Mouse (Mus musculus) hindbrain, embryonic 11.5 days (tissue): Measurements from ENCODE around the gene Tle4. TPM values are rescaled to one million over a fixed set of nuclear protein-coding genes. Genes with fewer than 3 reads are reported as not detected.
A peak's percentile ranks its signal among the peaks of the same experiment; 100 is the strongest.

Experiments
- ATAC-seq: fragments of 200-750 bp; cut with Nextera tagmentation; 2 replicates; pipeline ENCODE4 v1.8.0; 2017; ENCODE audit warnings: mild to moderate bottlenecking, moderate TSS enrichment, moderate library complexity; ENCODE audit not compliant: low FRiP score
- DNase-seq: peaks from one replicate; pipeline ENCODE4 v3.0.0-alpha.2; 2015; ENCODE audit warnings: low spot score
- H3K27ac ChIP-seq: fragments of 300-500 bp; sonication (generic); 2 replicates; pipeline ENCODE4 v1.5.1; 2014; ENCODE audit warnings: mild to moderate bottlenecking, low read depth, low read length
- H3K27me3 ChIP-seq: fragments of 300-500 bp; sonication (generic); 2 replicates; pipeline ENCODE4 v1.6.1; 2014; ENCODE audit warnings: mild to moderate bottlenecking, low read length, moderate library complexity, mixed read lengths; ENCODE audit not compliant: control insufficient read depth, insufficient read depth
- H3K36me3 ChIP-seq: fragments of 300-500 bp; sonication (generic); 2 replicates; pipeline ENCODE4 v1.6.1; 2014; ENCODE audit warnings: mild to moderate bottlenecking, low read length, moderate library complexity, mixed read lengths; ENCODE audit not compliant: control insufficient read depth, insufficient read depth
- H3K4me1 ChIP-seq: fragments of 300-500 bp; sonication (generic); replicated peaks from 2 replicates; pipeline ENCODE4 v1.6.1; 2014; ENCODE audit warnings: low read length, mixed read lengths; ENCODE audit not compliant: control insufficient read depth, insufficient read depth
- H3K4me2 ChIP-seq: fragments of 300-500 bp; sonication (generic); replicated peaks from 2 replicates; pipeline ENCODE4 v1.6.1; 2014; ENCODE audit warnings: mild to moderate bottlenecking, low read depth, low read length
- H3K4me3 ChIP-seq: fragments of 300-500 bp; sonication (generic); 2 replicates; pipeline ENCODE4 v1.5.1; 2014; ENCODE audit warnings: low read depth, low read length
- H3K9ac ChIP-seq: fragments of 300-500 bp; sonication (generic); 2 replicates; pipeline ENCODE4 v1.6.1; 2014; ENCODE audit warnings: low read depth, low read length
- H3K9me3 ChIP-seq: fragments of 300-500 bp; sonication (generic); 2 replicates; pipeline ENCODE4 v1.6.1; 2016; ENCODE audit warnings: low read length; ENCODE audit not compliant: control insufficient read depth
- WGBS: fragments of 180-500 bp; shearing (Covaris S2); extraction: QIAGEN DNeasy Blood & Tissue Kit; methylation state at CpG from one replicate; pipeline ENCODE4 v1.1.7; 2014; 5-methylcytosine and 5-hydroxymethylcytosine counted together
- polyA plus RNA-seq: library from polyadenylated mRNA; unstranded; fragments of >200 nt; fragmentation: Nextera tagmentation; extraction: Ambion mirVana; gene quantifications from 2 replicates; pipeline ENCODE4 v1.2.1, GENCODE M21; 2014

Gene Tle4
- polyA plus RNA-seq, 1 experiment from 2014 or later, result 23.2 TPM

- no peaks in the 10 kb centered on the region for H3K36me3 ChIP-seq
- no peak overlapping the region for H3K27ac ChIP-seq
- WGBS, result 89% methylated on average over 5 of the region's 5 CpGs
- no peak overlapping the region for H3K4me3 ChIP-seq
- ATAC-seq (no peak), DNase-seq (no peak)
- no peaks in the 10 kb centered on the region for H3K9me3 ChIP-seq
- H3K4me1 ChIP-seq, result no peaks in the 10 kb centered on the region
- H3K4me2 ChIP-seq, result no peak overlapping the region
- no peaks in the 10 kb centered on the region for H3K27me3 ChIP-seq
- H3K9ac ChIP-seq, result no peak overlapping the region
These were observed 19.2 kb downstream of the Tle4 start for GRCm38 (mm10) chr19:14578698-14579097.

DNA sequence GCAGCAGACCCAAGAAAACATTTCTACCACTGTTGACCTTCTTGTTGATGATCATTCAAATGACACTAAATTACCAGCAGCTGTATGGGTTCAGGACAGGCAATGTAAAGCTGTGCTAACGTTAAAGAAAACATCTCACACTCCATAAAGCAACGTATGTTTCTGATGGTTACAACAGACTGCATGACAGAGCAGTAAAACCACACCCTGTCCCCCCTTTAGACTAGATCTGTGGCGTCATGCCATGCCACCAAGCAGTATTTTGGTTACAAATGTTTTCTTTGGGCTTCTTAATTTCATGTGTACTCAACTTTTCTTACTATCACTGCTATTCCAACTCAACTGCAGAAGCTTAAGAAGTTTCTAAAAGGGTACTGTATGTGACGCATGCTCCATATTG lies 19.8 kb downstream of the Tle4 start:
- Histone ChIP-seq H3K4me3 (no peak overlapping the region), H3K4me1 (no peaks in the 10 kb centered on the region), H3K9me3 (no peaks in the 10 kb centered on the region), H3K4me2 (no peak overlapping the region), H3K27me3 (no peaks in the 10 kb centered on the region), H3K36me3 (no peaks in the 10 kb centered on the region), H3K27ac (no peak overlapping the region), H3K9ac (no peak overlapping the region)
- ATAC-seq (no peak), DNase-seq (no peak)
- 80% methylated on average over 4 of the region's 4 CpGs for WGBS

- no peaks in the 10 kb centered on the region for H3K27me3 ChIP-seq
- no peak overlapping the region for H3K4me3 ChIP-seq
- H3K4me1 ChIP-seq, result no peaks in the 10 kb centered on the region
- no peaks in the 10 kb centered on the region for H3K9me3 ChIP-seq
- no peak overlapping the region for H3K27ac ChIP-seq
- no peak overlapping the region for H3K4me2 ChIP-seq
- no peak overlapping the region for H3K9ac ChIP-seq
- ATAC-seq (no peak), DNase-seq (no peak)
- no peaks in the 10 kb centered on the region for H3K36me3 ChIP-seq
These were observed 21.5 kb downstream of the Tle4 start for GRCm38 (mm10) chr19:14576311-14576710.

- no peak overlapping the region for H3K27ac ChIP-seq
- no peak for DNase-seq
- no peak for ATAC-seq
- no peak overlapping the region for H3K4me2 ChIP-seq
- H3K9me3 ChIP-seq, result no peaks in the 10 kb centered on the region
- H3K4me3 ChIP-seq, result no peak overlapping the region
- no peak overlapping the region for H3K9ac ChIP-seq
- H3K36me3 ChIP-seq, result no peaks in the 10 kb centered on the region
- no peaks in the 10 kb centered on the region for H3K4me1 ChIP-seq
- no peaks in the 10 kb centered on the region for H3K27me3 ChIP-seq
These were observed 29.0 kb downstream of the Tle4 start for GRCm38 (mm10) chr19:14568879-14569278.

GRCm38 (mm10) chr19:14567081-14567480 lies 30.8 kb downstream of the Tle4 start:
- 32% methylated on average over 3 of the region's 3 CpGs for WGBS
- H3K9ac ChIP-seq, result no peak overlapping the region
- no peaks in the 10 kb centered on the region for H3K36me3 ChIP-seq
- H3K4me2 ChIP-seq, result no peak overlapping the region
- H3K27me3 ChIP-seq, result no peaks in the 10 kb centered on the region
- H3K27ac ChIP-seq, result peak overlapping the region; percentile 34
- H3K4me3 ChIP-seq, result no peak overlapping the region
- peak; percentile 48 for DNase-seq
- H3K9me3 ChIP-seq, result no peaks in the 10 kb centered on the region
- peak; percentile 88 for ATAC-seq
- H3K4me1 ChIP-seq, result no peaks in the 10 kb centered on the region

DNA sequence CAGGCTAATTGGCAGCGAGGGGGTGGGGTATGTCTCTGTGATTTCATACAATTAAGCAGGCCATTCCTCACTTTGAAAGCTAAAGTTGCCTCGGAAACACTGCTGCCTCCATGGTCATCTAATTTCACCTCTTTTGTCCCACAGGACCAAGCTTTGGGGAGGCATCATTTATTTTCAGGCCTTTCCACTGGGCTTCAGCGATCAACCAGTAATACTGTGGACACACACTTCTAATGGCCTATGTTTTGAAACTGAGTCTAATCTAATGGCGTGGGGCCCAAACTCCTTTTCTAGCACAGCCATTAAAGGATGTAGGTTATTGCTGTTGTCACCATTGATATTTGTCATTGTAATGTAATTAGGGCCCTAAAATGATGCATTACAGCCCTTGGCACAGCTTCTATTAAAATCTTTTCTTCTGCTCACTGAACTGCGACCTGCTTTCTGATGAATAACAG lies 31.3 kb downstream of the Tle4 start:
- ATAC-seq, result peak; percentile 90
- H3K4me2 ChIP-seq, result no peak overlapping the region
- no peaks in the 10 kb centered on the region for H3K4me1 ChIP-seq

DNA sequence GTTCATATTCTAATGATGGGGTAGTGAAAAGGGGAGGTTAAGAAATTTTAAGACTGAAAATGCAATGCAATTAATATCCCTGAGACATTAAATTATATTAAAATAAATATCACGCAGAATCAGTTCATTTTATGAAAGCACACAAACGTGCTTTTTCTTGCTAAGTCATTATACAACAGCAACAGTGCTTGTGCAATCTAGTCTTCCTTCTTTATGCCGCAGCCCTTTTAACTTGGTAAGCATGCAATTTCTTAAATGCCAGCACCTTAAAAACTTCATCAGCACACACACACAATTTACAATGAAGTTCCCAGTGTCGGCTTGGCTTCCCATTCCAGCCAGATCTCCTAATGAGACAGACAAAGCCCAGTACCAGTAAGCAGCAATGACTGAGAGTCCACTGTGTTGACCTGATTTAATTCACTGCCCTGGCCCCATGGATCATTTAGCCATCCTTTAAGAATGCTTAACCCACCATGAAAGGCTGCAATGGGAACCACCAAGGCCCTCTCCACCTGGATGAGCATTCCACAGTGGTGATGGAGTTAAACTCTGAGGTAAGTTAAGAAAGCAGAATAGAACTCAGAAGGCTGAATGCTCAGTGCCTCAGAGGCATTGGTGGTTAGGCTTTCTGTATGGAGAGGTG lies 32.3 kb downstream of the Tle4 start:
- H3K4me1 ChIP-seq, result no peaks in the 10 kb centered on the region
- WGBS, result 44% methylated on average over 4 of the region's 4 CpGs
- H3K9me3 ChIP-seq, result no peaks in the 10 kb centered on the region
- H3K27me3 ChIP-seq, result no peaks in the 10 kb centered on the region
- ATAC-seq (peak; percentile 41), DNase-seq (peak; percentile 60)
- H3K9ac ChIP-seq, result no peak overlapping the region
- H3K4me2 ChIP-seq, result no peak overlapping the region
- H3K4me3 ChIP-seq, result no peak overlapping the region
- H3K27ac ChIP-seq, result peak overlapping the region; percentile 36; the same call in 1 of the 2 replicates
- H3K36me3 ChIP-seq, result no peaks in the 10 kb centered on the region

More for the DNA sequence above, 31.3 kb downstream of the Tle4 start:
- H3K36me3 ChIP-seq, result no peaks in the 10 kb centered on the region
- peak; percentile 79 for DNase-seq
- WGBS, result 22% methylated on average over 5 of the region's 5 CpGs
- H3K4me3 ChIP-seq, result no peak overlapping the region
- H3K9me3 ChIP-seq, result no peaks in the 10 kb centered on the region
- no peaks in the 10 kb centered on the region for H3K27me3 ChIP-seq
- no peak overlapping the region for H3K9ac ChIP-seq
- 0 out of 2 replicates have a peak overlapping the region, but pooled peaks have one; percentile 34 for H3K27ac ChIP-seq

DNA sequence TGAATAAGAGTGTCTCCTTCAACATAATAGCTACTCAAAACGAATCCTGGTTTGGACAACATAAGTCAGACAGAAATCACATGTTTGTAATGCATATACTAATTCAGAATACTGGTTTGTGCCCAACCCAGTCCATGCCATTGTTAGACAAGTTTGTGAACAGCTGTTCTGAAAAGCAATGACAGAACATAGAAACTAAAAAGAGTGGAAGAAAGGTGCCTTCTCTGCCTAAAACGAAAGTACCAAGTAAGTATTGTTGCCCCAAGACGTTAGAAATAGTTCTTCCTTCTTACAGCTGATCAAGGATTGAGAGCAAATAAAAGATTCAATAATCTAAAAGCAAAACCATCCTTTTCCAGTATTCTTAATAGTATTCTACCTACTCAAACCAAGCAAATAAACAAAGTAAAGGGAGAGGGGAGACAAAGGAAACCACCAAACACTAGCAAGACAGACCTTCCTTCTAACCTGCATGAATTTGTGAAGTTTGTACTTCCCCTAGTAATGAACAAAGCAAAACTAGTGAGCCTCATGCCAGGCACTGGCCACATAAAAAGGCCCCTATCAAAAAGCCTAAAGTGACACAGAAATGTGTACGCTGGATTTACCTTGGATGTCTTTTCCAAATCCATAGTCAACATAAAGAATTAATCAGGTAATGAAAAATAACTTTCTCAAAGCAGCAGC lies 34.4 kb downstream of the Tle4 start:
- WGBS, result 82% methylated on average over 4 of the region's 4 CpGs
- Histone ChIP-seq H3K9ac (no peak overlapping the region), H3K36me3 (no peaks in the 10 kb centered on the region), H3K27me3 (no peaks in the 10 kb centered on the region), H3K9me3 (no peaks in the 10 kb centered on the region), H3K4me1 (no peaks in the 10 kb centered on the region), H3K4me3 (no peak overlapping the region), H3K4me2 (no peak overlapping the region), H3K27ac (no peak overlapping the region)
- no peak for DNase-seq
- ATAC-seq, result no peak

GRCm38 (mm10) chr19:14547871-14548270 lies 50.0 kb downstream of the Tle4 start:
- no peak overlapping the region for H3K9ac ChIP-seq
- no peaks in the 10 kb centered on the region for H3K27me3 ChIP-seq
- no peak overlapping the region for H3K4me3 ChIP-seq
- no peaks in the 10 kb centered on the region for H3K9me3 ChIP-seq
- 88% methylated on average over 3 of the region's 3 CpGs for WGBS
- no peak overlapping the region for H3K27ac ChIP-seq
- ATAC-seq, result no peak
- no peak overlapping the region for H3K4me2 ChIP-seq
- no peaks in the 10 kb centered on the region for H3K4me1 ChIP-seq
- no peaks in the 10 kb centered on the region for H3K36me3 ChIP-seq
- DNase-seq, result no peak
